Mouse (Mus musculus): ENCODE results near the gene Fkbp2.

- TF ChIP-seq E2F4 (IDR thresholded peaks at IDR 0.05; ENCODE audit: insufficient read depth): peak; percentile 1
- no peak for TF ChIP-seq CEBPB (IDR thresholded peaks at IDR 0.05; ENCODE audit: insufficient read depth, poor library complexity, severe bottlenecking)
- TF ChIP-seq POLR2A (IDR thresholded peaks at IDR 0.05; ENCODE audit: insufficient read length, low read depth): peak; percentile 43
- TF ChIP-seq MYOD1 (IDR thresholded peaks at IDR 0.05; ENCODE audit: control insufficient read depth in 1 of 3, insufficient read length in 2 of 3, low read depth in 2 of 3): no peak
- peak; percentile 16 for TF ChIP-seq POLR2AphosphoS2 (IDR thresholded peaks at IDR 0.05; ENCODE audit: insufficient read length, low read depth)
- peak; percentile 40 for TF ChIP-seq MAX (IDR thresholded peaks at IDR 0.05; ENCODE audit: low read depth)
- no peak for TF ChIP-seq TCF3 (IDR thresholded peaks at IDR 0.05; ENCODE audit: insufficient read length, low read depth)
- peak; percentile 89 for TF ChIP-seq USF1 (IDR thresholded peaks at IDR 0.05; ENCODE audit: low read depth)
- TF ChIP-seq TCF12 (IDR thresholded peaks at IDR 0.05; ENCODE audit: insufficient read depth, poor library complexity, severe bottlenecking): no peak
These were observed 5.8 kb downstream of the Fkbp2 start, which contains the start of gene Ppp1r14b for GRCm38 (mm10) chr19:6974211-6975205.

All from myocyte (in vitro differentiated cells).